Mouse (Mus musculus) C3H10T1/2 (cell line): ENCODE data around the gene Hist1h3h. TPM values are rescaled to one million over a fixed set of nuclear protein-coding genes. Genes with fewer than 3 reads are reported as not detected.

Source experiments
- polyA plus RNA-seq, 2 experiments: library from polyadenylated mRNA; unstranded; fragments of >200 nt; fragmentation: generic; extraction: Trizol; gene quantifications; one replicate each; pipeline ENCODE4 v1.2.1; 2012; ENCODE audit warnings: missing spikeins in 2 of 2

Gene Hist1h3h
- 10 to 100 TPM; 14.5 to 88.7 TPM for polyA plus RNA-seq

DNA sequence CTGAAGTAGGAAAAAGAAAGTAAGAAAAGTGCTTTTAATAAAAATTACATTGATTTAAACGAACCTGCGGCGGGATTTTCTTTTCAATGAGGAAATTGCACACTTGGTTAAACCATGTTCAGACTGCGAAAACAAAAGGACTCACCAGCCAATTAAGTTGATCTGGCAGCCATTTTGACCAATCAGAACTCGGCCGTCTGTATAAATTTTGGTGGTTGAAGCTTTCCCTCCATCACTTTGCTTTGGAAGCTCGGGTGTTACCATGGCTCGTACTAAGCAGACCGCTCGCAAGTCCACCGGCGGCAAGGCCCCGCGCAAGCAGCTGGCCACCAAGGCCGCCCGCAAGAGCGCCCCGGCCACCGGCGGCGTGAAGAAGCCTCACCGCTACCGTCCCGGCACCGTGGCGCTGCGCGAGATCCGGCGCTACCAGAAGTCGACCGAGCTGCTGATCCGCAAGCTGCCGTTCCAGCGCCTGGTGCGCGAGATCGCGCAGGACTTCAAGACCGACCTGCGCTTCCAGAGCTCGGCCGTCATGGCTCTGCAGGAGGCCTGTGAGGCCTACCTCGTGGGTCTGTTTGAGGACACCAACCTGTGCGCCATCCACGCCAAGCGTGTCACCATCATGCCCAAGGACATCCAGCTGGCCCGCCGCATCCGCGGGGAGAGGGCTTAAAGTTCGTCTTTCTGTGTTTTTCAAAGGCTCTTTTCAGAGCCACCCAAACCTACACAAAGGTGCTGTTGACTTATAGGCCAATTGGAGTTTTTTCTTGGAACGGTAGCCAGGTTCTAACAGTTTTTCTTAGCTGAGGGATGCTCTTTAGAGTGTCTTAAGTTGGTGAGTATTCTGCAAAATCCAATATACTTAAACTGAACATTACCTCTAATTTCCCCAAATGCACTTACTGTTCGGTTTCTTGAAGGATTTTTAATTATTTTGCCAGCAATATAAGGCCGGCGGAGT is at the start of gene Hist1h3h:
Gene Hist1h3h (plus strand): TSS at position 263 of the 961 bp plus-strand sequence.

GRCm38 (mm10) chr13:21677305-21677704 is 40.2 kb upstream of the Hist1h3h start, which contains the start of gene Olfr1360:
Gene Olfr1360 (minus strand): TSS chr13:21677405.

GRCm38 (mm10) chr13:21697811-21698210 is 19.6 kb upstream of the Hist1h3h start, which contains the start of gene Olfr1359:
Gene Olfr1359 (plus strand): TSS chr13:21698111.

GRCm38 (mm10) chr13:21715864-21716539 is 1.5 kb upstream of the Hist1h3h start, which contains the start of the genes Hist1h2bl and Hist1h2ai:
Gene Hist1h2bl (minus strand): TSS chr13:21716143.
Gene Hist1h2ai (plus strand): TSS chr13:21716422.

GRCm38 (mm10) chr13:21721757-21722372 is 4.4 kb downstream of the Hist1h3h start, which contains the start of gene Hist1h2bm:
Gene Hist1h2bm (plus strand): TSS chr13:21722044.

DNA sequence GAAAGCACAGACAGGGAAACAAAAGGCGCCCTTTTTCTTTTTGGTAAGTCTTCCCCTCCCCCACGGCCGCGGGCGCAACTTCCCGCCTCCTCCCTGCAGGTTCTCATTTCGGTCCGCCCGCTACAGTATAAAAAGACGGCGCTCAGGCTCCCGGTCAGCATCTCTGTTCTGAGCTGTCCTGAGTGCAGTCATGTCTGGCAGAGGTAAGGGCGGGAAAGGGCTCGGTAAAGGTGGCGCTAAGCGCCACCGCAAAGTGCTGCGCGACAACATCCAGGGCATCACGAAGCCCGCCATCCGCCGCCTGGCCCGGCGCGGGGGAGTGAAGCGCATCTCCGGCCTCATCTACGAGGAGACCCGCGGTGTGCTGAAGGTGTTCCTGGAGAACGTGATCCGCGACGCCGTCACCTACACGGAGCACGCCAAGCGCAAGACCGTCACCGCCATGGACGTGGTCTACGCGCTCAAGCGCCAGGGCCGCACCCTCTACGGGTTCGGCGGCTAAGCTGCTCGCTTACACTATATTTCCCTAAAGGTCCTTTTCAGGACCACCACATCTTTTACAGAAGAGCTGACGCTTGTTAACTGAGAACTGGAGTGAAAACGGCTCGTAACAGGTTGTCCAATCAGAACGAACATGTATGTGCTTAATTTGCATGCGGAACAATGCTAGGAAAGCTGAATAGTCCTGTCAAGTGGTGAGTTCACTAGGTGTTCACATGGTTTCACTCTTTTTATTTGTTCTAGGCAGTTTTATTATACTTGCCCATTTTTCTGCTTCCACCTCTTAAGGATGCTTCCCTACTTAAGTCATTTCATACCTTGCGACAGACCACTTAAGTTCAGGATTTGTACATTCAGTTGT is 17.7 kb downstream of the Hist1h3h start, which contains the start of gene Hist1h4j:
Gene Hist1h4j (plus strand): TSS at position 159 of the 862 bp plus-strand sequence.

GRCm38 (mm10) chr13:21750159-21751017 is 32.9 kb downstream of the Hist1h3h start, which contains the start of gene Hist1h4k:
Gene Hist1h4k (minus strand): TSS chr13:21750505.

DNA sequence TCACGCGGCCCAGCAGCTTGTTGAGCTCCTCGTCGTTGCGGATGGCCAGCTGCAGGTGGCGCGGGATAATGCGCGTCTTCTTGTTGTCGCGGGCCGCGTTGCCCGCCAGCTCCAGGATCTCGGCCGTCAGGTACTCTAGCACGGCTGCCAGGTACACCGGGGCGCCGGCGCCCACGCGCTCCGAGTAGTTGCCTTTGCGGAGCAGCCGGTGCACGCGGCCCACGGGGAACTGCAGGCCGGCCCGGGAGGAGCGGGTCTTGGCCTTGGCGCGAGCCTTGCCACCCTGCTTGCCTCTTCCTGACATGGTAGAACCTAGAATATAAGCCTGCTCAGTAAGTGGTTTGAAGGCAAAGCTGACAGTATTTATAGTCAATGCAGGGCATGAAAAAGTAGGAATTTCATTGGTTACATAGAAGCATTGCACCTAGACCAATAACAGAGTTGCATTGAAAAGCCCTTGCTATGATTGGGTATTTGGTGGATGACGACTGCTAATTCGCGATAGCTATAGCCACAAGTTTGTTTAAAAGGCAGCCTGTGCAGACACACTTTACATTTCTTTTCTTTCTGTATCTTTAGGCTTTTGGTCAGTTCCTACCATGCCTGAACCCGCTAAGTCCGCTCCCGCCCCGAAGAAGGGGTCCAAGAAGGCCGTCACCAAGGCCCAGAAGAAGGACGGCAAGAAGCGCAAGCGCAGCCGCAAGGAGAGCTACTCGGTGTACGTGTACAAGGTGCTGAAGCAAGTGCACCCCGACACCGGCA is 36.2 kb downstream of the Hist1h3h start, which contains the start of the genes Hist1h2ak and Hist1h2bn:
Gene Hist1h2ak (minus strand): TSS at position 304 of the 762 bp plus-strand sequence.
Gene Hist1h2bn (plus strand): TSS at position 600 of the 762 bp plus-strand sequence.

Other genes with a start within 250 kb of the Hist1h3h start
- gene Nkapl, start 249.2 kb upstream of the Hist1h3h start, polyA plus RNA-seq, result not detected
- under 1 TPM in 1 of 2 experiments, not detected in 1; 0.33 TPM for gene Zkscan4, start 238.8 kb upstream of the Hist1h3h start, polyA plus RNA-seq
- not detected for gene Gm10065, start 238.2 kb upstream of the Hist1h3h start, polyA plus RNA-seq
- gene AK157302, start 222.4 kb upstream of the Hist1h3h start, polyA plus RNA-seq, result under 1 TPM; 0.14 to 0.60 TPM
- 10 to 100 TPM; 15.6 to 26.8 TPM for gene Gm11273, start 216.2 kb upstream of the Hist1h3h start, polyA plus RNA-seq
- 1 to 10 TPM in 1 of 2 experiments, under 1 TPM in 1; 0.26 to 1.2 TPM for gene Zkscan8, start 186.5 kb upstream of the Hist1h3h start, polyA plus RNA-seq
- gene Olfr1366, start 174.9 kb upstream of the Hist1h3h start, polyA plus RNA-seq, result under 1 TPM; 0.01 to 0.05 TPM
- gene Olfr1535, start 157.8 kb upstream of the Hist1h3h start, polyA plus RNA-seq, result not detected
- gene Olfr1364, start 135.9 kb upstream of the Hist1h3h start, polyA plus RNA-seq, result not detected
- gene Olfr1362, start 103.6 kb upstream of the Hist1h3h start, polyA plus RNA-seq, result not detected
- under 1 TPM in 1 of 2 experiments, not detected in 1; 0.02 TPM for gene Olfr11, start 75.1 kb upstream of the Hist1h3h start, polyA plus RNA-seq
- gene Olfr1361, start 54.3 kb upstream of the Hist1h3h start, polyA plus RNA-seq, result not detected
- not detected for gene Olfr1360, start 40.3 kb upstream of the Hist1h3h start, polyA plus RNA-seq
- gene Olfr1359, start 19.5 kb upstream of the Hist1h3h start, polyA plus RNA-seq, result not detected
- gene Hist1h2bl, start 1.5 kb upstream of the Hist1h3h start, polyA plus RNA-seq, result 10 to 100 TPM in 1 of 2 experiments, 1 to 10 TPM in 1; 3.1 to 18.5 TPM
- 10 to 100 TPM; 16.9 to 23.6 TPM for gene Hist1h2ai, start 1.2 kb upstream of the Hist1h3h start, polyA plus RNA-seq
- gene Hist1h2bm, start 4.4 kb downstream of the Hist1h3h start, polyA plus RNA-seq, result 10 to 100 TPM in 1 of 2 experiments, 1 to 10 TPM in 1; 2.2 to 12.6 TPM
- gene Hist1h4j, start 17.4 kb downstream of the Hist1h3h start, polyA plus RNA-seq, result 1 to 10 TPM; 4.2 to 5.5 TPM
- gene Hist1h4k, start 32.8 kb downstream of the Hist1h3h start, polyA plus RNA-seq, result 10 to 100 TPM in 1 of 2 experiments, 1 to 10 TPM in 1; 7.8 to 28.2 TPM
- gene Hist1h2ak, start 36.2 kb downstream of the Hist1h3h start, polyA plus RNA-seq, result 10 to 100 TPM in 1 of 2 experiments, 1 to 10 TPM in 1; 2.8 to 17.3 TPM
- gene Hist1h2bn, start 36.5 kb downstream of the Hist1h3h start, polyA plus RNA-seq, result 1 to 10 TPM; 2.0 to 7.9 TPM
- 1 to 10 TPM; 1.6 to 7.5 TPM for gene Hist1h1b, start 63.0 kb downstream of the Hist1h3h start, polyA plus RNA-seq
- 10 to 100 TPM; 13.1 to 37.5 TPM for gene Hist1h3i, start 65.7 kb downstream of the Hist1h3h start, polyA plus RNA-seq
- gene Hist1h2an, start 69.6 kb downstream of the Hist1h3h start, polyA plus RNA-seq, result 10 to 100 TPM; 13.8 to 30.2 TPM
- 10 to 100 TPM in 1 of 2 experiments, 1 to 10 TPM in 1; 1.7 to 17.1 TPM for gene Hist1h2bp, start 69.8 kb downstream of the Hist1h3h start, polyA plus RNA-seq
- 10 to 100 TPM; 10.6 to 41.1 TPM for gene Hist1h2bq, start 92.5 kb downstream of the Hist1h3h start, polyA plus RNA-seq
- 1 to 10 TPM in 1 of 2 experiments, under 1 TPM in 1; 0.84 to 2.2 TPM for gene Hist1h2ao, start 92.8 kb downstream of the Hist1h3h start, polyA plus RNA-seq
- gene Hist1h4m, start 94.1 kb downstream of the Hist1h3h start, polyA plus RNA-seq, result 1 to 10 TPM in 1 of 2 experiments, not detected in 1; 2.9 TPM
- gene Hist1h4n, start 114.5 kb downstream of the Hist1h3h start, polyA plus RNA-seq, result 10 to 100 TPM; 21.2 to 62.8 TPM
- gene Hist1h2ap, start 115.8 kb downstream of the Hist1h3h start, polyA plus RNA-seq, result 1,000 to 10,000 TPM in 1 of 2 experiments, 100 to 1,000 TPM in 1; 1,000 to 8,126 TPM
- 10 to 100 TPM in 1 of 2 experiments, 1 to 10 TPM in 1; 8.9 to 41.0 TPM for gene Hist1h2br, start 116.1 kb downstream of the Hist1h3h start, polyA plus RNA-seq
- gene Zfp184, start 227.4 kb downstream of the Hist1h3h start, polyA plus RNA-seq, result 1 to 10 TPM in 1 of 2 experiments, under 1 TPM in 1; 0.04 to 2.1 TPM